Mouse (Mus musculus) ES-E14 (cell line): ENCODE measurements around the gene Dapk1.

Source experiments
- HCFC1 ChIP-seq: IDR thresholded peaks from 2 replicates; pipeline ENCODE4 v1.6.1; 2012; ENCODE audit warnings: low read length, inconsistent platforms, borderline replicate concordance; ENCODE audit not compliant: insufficient read depth
- ZNF384 ChIP-seq: IDR thresholded peaks from 2 replicates; pipeline ENCODE4 v1.6.1; 2012; ENCODE audit warnings: low read depth, low read length, inconsistent platforms

- TF ChIP-seq ZNF384 (no peak), HCFC1 (no peak)
These were observed 151.5 kb downstream of the Dapk1 start for GRCm38 (mm10) chr13:60753216-60753615.
